Mouse (Mus musculus) layer of hippocampus, postnatal 14 days (tissue): ENCODE results near the gene Gli1. TPM values are rescaled to one million over a fixed set of nuclear protein-coding genes. Genes with fewer than 3 reads are reported as not detected.

Experiments used
- DNase-seq, 2 experiments: peaks; one replicate each; pipeline ENCODE4 v3.0.0; 2021 to 2022; ENCODE audit warnings: low spot score in 2 of 2, mixed read lengths in 1 of 2
- total RNA-seq, 2 experiments: library from RNA; stranded (reverse); gene quantifications; 2 replicates each; pipeline ENCODE4 v1.2.3; 2021

Gene Gli1
- total RNA-seq, 2 experiments from 2014 or later, result 2.0 to 3.3 TPM

- DNase-seq, result no peak
Observed at GRCm38 (mm10) chr10:127348957-127349356, 7.2 kb upstream of the Gli1 start.

DNA sequence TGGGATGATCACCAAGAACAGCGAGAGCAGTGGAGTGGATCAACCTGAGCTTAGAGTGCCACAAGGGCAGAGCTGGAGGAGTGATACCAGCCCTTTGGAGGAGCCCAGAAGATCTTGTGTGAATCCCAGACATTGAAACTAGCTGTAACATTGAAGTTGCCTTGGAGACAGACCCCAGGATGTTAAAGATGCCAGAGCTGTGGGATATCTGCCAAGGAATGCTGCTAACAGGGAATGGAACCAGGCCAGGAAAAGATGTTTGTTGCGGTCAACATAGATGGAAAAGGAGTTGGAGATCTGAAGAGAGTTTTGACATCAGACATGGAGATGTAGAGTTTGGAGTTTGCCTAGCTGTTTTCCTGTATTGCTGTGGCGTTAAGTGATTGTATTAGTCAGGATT lies 4.4 kb upstream of the Gli1 start:
- DNase-seq, result no peak

GRCm38 (mm10) chr10:127343029-127343428 lies 1.3 kb upstream of the Gli1 start:
- DNase-seq, result no peak

- no peak for DNase-seq
Observed at GRCm38 (mm10) chr10:127341360-127341690, 449 bp downstream of the Gli1 start.

GRCm38 (mm10) chr10:127340577-127341359 lies 1.0 kb downstream of the Gli1 start:
- DNase-seq, result no peak

- no peak for DNase-seq
Observed at GRCm38 (mm10) chr10:127339683-127340576, 1.8 kb downstream of the Gli1 start.

GRCm38 (mm10) chr10:127338930-127339682 lies 2.7 kb downstream of the Gli1 start:
- peak; percentile 88 to 90 for DNase-seq

GRCm38 (mm10) chr10:127337536-127338099 lies 4.2 kb downstream of the Gli1 start:
- DNase-seq, result no peak

DNA sequence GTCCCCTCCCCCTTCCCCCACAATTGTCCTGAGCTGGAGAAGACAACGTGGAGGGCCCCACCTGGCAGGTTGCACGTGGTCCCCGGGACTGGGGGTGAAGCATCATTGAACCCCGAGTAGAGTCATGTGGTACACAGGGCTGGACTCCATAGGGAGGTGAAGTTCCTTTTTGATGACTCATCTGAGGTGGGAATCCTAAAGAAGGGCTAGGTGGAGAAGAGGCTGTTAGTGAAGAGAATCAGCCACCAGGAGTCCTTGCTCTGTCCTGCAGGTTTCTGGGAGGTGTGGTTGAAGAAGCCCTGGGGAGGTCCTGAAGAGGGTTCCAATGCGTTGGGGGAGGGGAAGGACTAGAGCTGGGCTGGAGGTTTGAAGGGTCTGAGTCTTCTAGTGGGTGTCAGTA lies 4.8 kb downstream of the Gli1 start:
- DNase-seq, result no peak

DNA sequence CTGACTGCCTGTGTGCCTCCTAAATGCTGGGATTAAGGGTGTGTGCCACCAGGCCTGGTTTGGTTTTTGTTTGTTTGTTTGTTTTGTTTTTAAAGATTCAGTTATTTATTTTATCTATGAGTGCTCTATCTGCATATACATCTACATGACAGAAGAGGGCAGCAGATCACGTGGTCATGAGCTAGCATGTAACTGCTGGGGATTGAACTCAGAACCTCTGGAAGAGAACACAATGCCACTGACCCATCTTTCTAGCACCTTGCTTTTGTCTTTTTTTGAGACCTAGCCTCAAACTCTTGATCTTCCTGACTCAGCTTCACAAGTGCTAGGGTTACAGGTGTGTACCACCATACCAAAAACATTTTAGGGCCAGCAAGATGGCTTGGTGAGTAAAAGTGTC lies 6.5 kb downstream of the Gli1 start:
- no peak for DNase-seq

GRCm38 (mm10) chr10:127333152-127333551 lies 8.6 kb downstream of the Gli1 start:
- no peak for DNase-seq

DNA sequence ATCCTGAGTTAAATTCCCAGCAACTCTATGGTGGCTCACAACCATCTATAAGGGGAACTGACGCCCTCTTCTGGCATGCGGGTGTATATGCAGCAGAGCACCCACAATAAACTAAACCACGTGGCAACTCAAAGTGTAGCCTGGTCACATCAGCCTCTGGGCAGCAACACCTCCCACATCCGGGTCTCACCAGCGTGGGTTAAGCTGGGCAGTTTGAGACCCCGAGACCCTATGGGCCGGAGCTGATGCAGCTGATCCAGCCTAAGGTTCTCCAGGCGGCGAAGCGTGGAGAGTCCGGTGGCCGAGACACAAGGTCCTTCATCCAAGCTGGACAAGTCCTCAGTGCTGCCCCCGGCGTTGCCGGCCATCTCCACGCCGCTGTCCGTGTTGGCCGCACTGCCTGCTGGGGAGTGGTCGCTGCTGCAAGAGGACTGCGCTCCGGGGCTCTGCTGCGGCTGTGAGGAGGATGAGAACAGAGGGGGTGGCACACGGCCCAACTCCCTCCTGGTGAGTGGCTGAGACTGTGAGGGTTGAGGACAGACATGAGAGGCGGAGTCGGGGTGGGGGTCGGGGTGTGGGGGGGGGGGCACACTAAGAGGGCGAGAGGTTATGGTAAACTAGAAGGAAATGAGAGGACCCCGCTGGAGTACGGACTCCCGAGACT lies 9.4 kb downstream of the Gli1 start:
- no peak for DNase-seq

DNA sequence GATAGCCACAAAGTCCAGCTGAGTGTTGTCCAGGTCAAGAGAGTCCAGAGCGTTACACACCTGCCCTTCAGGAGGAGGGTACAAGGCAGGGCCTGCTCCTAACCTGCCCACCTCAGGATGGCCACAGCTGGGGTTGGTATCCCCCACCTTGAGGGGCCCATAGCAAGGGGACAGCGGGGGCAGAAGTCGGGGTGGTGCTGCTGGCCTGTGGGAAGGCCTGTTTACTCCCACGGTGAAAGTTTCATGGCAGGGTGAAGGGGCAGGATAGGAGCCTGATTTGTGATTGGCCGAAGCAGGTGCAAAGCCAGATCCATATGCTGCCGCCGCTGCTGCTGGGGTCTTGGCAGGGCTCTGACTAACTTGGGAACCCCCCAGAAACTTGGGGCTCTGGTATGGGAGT lies 11.6 kb downstream of the Gli1 start:
- DNase-seq, result no peak

DNA sequence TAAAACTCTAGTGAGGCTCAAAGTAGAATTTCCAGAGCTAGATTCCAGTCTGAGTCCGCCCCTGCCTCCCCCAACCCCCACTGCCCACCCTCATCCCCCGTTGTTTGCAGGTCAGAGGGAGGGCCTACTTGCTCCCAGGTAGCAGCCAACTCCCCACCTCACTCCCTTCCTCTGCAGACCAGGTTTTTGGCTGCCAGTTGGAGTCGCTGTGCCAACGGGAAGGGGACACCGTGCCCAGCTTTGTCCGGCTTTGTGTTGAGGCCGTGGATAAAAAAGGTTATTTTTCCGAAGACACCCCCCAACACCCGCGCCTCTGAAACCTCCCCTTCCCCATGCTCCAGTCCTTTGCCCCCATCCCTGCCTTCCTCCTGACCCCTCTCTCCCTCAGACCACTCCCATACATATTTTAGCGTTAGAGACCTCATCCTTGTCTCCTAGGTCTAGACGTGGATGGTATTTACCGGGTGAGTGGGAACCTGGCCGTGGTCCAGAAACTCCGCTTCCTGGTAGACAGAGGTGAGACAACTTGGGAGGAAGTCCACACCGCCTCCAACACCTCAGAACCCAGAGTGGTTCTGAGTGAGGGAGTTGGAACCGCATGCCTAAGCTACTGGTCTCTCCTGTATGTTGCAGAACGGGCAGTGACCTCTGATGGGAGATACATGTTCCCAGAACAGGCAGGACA lies 14.2 kb downstream of the Gli1 start:
- DNase-seq, result no peak

DNA sequence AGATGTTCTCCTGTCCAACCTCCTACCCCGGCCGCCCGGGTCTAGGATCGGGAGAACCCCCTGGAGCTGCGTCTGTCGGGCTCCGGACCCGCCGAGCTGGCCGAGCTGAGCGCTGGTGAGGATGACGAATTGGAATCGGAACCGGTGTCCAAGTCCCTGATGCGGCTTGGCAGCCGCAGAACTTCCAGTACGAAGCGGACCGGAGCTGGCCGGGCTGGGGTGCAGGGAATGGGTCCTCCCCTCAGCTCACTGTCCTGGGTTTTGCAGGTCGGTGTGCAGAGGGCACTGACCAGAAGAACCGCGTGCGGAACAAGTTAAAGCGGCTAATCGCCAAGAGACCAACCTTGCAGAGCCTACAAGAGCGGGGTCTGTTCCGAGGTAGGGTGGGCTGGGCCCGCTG lies 14.9 kb downstream of the Gli1 start:
- no peak for DNase-seq

DNA sequence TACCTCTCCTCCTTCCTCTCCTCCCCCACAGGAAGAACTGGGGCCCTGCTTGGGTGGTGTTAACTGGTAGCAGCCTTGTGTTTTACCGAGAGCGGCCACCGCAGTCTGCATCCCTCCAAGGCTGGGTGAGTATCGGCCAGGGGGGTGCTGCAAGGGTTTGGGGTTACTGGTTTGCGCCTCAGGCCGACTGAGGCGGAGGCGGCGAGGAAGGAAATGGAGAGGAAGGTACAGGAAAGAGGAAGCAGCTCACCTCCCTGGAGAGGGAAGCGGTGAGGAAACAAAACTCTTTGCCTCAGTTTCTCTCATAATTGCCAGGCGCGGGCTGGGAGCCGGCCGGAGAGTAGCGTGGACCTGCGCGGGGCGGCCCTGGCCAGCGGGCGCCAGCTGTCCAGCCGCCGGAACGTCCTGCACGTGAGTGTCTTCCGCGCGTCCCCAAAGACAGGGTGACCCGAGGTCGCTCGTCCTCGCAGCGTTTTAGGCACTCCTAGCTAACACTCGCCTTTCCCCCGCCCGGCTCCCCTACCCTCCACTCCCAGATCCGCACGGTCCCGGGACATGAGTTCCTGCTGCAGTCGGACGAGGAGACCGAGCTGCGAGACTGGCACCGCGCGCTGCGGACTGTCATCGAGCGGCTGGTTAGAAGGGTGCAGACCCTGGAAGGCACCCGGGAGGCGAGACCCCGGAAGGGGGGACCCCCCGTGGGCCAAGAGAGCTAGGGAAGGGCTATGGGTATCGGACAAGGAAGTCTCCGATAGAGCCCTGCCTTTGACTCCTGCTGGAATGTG lies 15.6 kb downstream of the Gli1 start:
- DNase-seq, result no peak

DNA sequence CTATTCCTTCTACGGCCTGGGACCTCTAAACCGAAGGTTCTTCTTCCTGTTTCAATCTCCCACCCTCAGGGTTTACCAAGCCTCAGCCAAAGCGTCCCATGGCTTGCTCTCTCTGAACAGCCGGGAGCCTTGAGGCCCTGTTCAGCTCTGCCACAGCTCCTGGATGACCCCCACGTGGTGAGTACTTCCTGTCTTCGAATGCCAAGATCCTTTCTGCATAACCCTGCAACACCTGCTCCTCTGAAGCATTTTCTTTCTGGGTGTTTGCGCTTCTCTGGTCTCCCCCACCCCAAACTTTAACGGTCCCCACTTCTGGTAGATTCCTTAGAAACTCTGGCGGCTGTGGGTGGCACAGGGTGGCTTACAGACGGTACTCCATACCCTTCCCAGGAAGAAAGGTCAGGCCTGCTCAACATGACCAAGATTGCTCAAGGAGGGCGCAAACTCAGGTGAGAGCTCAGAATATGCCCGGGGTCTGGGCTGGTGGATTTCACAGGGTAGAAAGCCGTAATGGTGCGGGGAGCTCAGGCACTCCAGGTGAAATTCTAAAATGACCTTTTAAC lies 16.2 kb downstream of the Gli1 start:
- no peak for DNase-seq

GRCm38 (mm10) chr10:127324495-127324894 lies 17.3 kb downstream of the Gli1 start:
- DNase-seq, result no peak
